In genomic region chr2:71951212-71951611, GRCm38 (mm10) we compare ENCODE assay signal across 18 mouse cellular contexts. TPM values are rescaled to one million over a fixed set of nuclear protein-coding genes. Genes with fewer than 3 reads are reported as not detected.
"Had no signal": no experiment of that assay in that cellular context is flagged by ENCODE, and none has a peak within 500 bp of the region (broad histone marks: within the 10 kb centered on the region; RNA-seq: fewer than 3 reads in every experiment).

No protein-coding gene starts in this region.

- H3K9me3 ChIP-seq: lung, embryonic 15.5 days; megakaryocyte, embryonic 14.5 days; midbrain, embryonic 12.5 days; neural tube, embryonic 12.5 days; stomach, embryonic 15.5 days had no signal

- H3K27ac ChIP-seq: lung, embryonic 15.5 days; macrophage; midbrain, embryonic 12.5 days; neural tube, embryonic 12.5 days; stomach, embryonic 15.5 days; stomach, postnatal 0 days had no signal

- H3K9ac ChIP-seq: liver, postnatal 0 days; lung, embryonic 15.5 days; midbrain, embryonic 12.5 days; neural tube, embryonic 12.5 days; stomach, embryonic 15.5 days had no signal

- H3K27me3 ChIP-seq: lung, embryonic 15.5 days; midbrain, embryonic 12.5 days; neural tube, embryonic 12.5 days; stomach, embryonic 15.5 days had no signal

- DNase-seq: liver, postnatal 0 days; lung, adult 2 months; lung, postnatal 14 days; lung, postnatal 36 days; midbrain, embryonic 14.5 days; right cerebral cortex, postnatal 14 days; thymus, adult 2 months; thymus, postnatal 25 days; thymus, postnatal 4 days had no signal

- H3K4me2 ChIP-seq: lung, embryonic 15.5 days; midbrain, embryonic 12.5 days; neural tube, embryonic 12.5 days; stomach, embryonic 15.5 days had no signal

- ATAC-seq: liver, postnatal 0 days; lung, postnatal 0 days; midbrain, embryonic 16.5 days had no signal

- H3K4me3 ChIP-seq: lung, embryonic 15.5 days; megakaryocyte, embryonic 14.5 days; midbrain, embryonic 12.5 days; neural tube, embryonic 12.5 days; stomach, embryonic 15.5 days had no signal

- H3K36me3 ChIP-seq: lung, embryonic 15.5 days; midbrain, embryonic 12.5 days; neural tube, embryonic 12.5 days; stomach, embryonic 15.5 days had no signal

- H3K4me1 ChIP-seq: lung, embryonic 15.5 days; midbrain, embryonic 12.5 days; neural tube, embryonic 12.5 days; stomach, embryonic 15.5 days had no signal

RNA-seq across cellular contexts. Expression of gene Rapgef4, which starts 29.8 kb away (rescaled TPM):
- polyA plus RNA-seq: macrophage had no signal
